Mouse (Mus musculus): ENCODE results near the gene Vamp2.

GRCm38 (mm10) chr11:69103531-69104435, 15.5 kb downstream of the Vamp2 start:
- TF ChIP-seq CTCF (IDR thresholded peaks at IDR 0.05) (no peak), EP300 (IDR thresholded peaks at IDR 0.05) (no peak)
